Mouse (Mus musculus) telencephalon, adult 2 months (tissue): Measurements from ENCODE around the gene Adamts20.

Experiments used
- DNase-seq: peaks from one replicate; pipeline ENCODE4 v3.0.0-alpha.2; 2011; ENCODE audit warnings: low read depth, low spot score

Gene Adamts20

DNA sequence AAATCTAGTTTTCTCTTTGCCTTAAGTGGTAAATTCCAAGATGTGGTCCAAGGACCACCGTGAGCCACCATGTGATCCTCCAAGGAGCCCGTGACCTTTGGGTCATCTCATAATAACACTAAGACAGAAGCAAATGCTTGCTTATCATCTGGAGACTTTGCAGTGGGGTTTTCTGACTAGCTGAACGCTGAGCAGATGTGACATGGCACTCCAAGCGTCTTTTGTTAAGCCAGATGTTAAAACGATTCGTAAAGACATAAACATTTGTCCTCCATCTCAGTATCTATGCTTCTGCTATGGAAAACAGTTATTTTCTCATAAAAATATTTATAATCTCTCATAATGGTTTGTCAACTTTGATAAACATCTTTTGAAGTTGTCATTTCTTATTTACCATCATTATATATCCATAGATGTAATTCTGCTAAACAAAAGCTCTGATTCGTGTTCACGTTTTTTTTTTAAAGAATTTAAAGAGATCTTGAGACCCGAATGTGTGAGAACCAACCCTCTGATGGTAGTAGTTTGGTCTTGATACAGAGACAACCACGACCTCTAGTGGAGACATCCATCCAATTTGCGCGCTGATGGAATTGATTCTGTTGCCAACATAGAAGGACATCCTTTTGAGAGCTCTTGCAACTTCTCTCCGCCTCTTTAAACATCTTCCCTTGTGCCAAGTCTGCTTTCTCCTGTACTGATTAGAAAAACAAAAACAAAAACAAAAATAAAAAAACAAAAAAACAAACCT, 212.1 kb downstream of the Adamts20 start:
- no peak for DNase-seq

DNA sequence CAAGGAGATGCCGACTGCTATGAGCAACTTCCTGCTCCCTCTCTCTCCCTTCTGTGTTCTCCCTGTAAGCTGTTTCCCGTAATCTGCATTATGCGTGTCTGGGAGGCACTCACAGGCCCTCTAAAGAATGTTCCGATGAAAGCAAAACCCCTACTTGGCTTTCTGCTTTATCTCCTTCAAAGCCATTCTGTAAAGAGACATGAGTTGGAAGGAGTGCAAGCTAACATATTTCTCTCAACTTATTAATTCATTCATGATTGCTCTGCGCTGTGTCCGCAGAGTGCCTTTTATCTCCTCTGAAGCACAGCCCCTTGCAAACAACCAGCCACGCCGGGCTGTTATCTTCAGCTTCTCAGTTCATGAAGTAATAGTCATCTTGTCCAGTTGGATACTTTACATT, 215.5 kb downstream of the Adamts20 start:
- no peak for DNase-seq

DNA sequence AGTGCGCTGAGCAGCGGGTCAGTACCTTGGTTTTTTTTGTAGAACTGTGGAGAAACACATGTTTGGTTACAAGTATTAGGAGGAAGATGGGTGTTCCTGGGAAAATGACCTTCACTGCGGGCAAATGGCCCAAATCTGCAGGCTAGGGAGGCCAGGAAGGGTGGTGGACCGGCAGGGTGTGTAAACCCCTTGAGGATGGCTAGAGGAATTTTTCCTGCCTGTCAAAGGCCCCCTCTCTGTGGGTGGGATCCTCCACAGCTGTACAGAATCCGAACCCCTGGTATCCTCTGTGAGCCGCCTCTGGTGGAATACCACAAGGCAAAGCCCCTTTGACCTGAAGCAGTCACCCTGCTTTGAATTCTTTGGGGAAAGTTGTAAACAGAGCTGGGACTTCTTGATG, 216.8 kb downstream of the Adamts20 start:
- no peak for DNase-seq

DNA sequence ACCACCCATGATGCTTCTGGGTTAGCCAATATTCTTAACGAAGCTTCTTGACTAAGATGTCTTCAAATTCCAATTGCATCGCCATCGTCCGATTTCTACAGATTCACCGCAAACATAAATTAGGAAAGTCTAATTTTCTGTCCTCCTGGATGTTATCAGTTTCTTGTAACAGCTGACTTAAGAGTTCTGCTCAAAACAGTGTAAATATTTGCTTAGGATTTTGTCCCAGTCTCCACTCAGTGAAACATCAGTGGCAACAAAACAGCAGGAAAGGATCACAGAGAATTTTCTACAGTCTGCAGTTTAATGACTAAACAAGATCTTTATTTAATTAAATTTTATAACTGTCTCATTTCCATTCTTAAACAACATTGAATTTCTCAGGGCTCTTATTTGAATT, 218.5 kb downstream of the Adamts20 start:
- no peak for DNase-seq

DNA sequence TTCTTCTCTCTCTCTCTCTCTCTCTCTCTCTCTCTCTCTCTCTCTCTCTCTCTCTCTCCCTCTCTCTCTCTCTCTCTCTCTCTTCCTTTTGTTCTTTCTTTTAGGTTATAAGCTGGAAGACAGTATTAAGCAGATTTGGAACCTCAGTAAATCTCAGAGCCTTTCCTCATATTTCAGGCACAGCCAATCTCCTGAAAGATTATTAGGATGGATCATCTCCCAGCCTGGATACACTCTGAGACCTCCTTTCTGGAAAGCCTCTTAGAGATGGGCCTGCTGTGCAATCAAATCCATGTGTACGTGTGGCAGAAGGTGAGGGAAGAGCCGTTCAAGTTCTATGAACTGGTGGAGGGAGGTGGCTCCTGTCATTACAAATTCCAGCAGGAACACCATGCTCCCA, 220.9 kb downstream of the Adamts20 start:
- no peak for DNase-seq

DNA sequence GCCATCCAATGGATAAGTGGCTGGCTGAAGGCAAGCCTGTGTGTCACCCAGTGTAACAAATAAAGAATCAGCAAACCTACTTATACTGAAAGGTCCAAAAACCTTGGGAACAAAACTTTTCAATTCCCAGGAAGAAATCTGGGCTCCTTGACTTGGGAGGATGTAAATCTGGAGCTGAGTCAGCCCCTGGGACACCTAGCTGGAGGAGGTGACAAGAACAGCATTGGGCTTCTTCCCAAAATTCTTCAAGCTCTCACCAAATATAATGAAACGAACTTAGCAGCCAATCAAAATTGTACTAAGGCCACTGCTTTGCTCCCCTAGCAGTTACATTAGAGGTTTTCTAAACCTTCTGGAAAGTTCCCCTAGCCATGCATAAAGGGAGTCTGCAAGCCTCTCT, 223.1 kb downstream of the Adamts20 start:
- DNase-seq: no peak

DNA sequence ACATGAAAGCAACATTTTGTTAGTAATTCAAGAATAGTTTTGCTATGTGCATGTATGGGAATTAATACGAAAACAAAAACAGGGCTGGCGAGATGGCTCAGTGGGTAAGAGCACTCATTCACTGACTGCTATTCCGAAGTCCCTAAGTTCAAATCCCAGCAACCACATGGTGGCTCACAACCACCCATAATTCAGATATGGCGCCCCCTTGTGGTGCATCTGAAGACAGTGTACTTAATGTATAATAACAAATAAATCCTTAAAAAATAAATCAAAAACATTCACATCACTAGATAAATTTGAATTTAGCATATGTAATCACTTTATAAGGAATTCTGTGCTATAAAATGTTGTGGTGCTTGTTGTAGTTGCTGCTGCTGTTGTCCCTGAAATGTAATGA, 225.6 kb downstream of the Adamts20 start:
- DNase-seq: no peak

DNA sequence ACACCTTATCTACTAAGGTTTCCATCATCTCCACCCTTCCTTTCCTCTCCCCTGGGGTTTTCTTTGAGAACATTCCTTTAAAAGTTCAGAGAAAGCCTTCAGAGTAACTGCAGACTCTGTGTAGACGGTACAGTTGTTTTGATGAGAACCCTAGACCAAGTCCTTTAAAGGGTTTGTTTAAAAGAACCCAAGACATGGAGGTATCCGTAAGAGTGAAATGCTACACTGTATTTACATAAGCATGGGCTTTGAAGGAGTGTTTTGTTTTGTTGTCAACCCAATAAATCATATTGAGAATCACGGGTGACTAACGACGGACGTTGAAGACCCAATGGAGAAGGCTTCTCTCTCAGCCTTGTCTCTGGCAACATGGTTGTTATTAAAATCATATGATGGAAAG, 226.1 kb downstream of the Adamts20 start:
- DNase-seq: no peak

DNA sequence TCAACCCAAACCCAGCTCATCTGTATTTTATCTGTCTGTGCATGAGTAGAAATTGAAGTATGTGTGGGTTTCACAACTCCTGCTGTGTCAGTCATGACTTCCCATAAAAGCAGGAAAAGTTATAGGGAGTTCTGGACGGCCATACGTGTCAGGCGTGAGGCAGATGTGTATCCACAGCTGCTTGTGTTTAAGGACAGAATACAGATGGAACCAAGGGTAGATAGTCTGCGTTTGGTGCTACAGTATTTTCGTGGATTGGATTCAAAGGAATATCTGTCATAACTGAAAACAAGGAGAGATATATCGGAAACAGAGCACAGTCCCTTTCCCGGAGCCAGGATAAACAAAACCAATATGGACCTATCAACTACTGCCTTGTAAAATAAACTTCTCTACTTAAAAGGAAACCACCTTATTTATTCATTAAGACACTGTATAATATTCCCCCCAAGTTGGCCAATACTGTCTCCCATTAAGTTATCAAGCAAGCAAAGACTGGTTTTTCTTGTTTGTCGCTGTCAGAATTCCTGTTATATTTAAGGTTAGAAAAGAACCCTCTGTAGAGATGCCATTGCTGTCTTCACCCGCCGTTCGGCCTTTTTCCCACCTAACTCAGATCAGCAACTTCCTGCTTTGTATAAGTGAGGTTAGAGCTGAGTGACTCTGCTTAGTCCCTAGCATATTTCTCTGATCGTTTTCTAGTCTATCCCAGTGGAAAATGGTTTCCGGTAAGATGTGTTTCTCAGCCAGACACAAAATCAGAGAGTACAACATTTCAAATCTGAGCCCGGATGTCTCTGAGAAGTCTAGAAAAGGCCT, 227.0 kb downstream of the Adamts20 start:
- no peak for DNase-seq

DNA sequence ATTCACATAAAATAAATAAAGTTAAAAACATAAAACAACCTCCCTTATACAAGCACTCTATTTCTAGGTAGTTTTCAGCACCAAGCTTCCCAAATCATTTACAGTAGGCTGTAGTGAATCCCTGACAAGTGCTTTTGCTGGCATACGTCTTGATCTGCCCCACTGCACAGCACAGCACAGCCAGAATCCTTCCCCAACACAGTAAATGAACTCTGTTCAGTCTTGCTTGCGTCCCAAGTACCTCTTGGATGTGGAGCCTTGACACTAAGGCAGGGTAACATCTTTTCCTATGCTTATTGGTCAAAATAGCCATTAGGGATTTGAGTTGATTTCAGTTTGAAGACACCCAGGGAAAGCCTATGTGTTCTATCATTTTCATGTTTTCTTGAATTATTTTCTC, 228.5 kb downstream of the Adamts20 start:
- DNase-seq: no peak

DNA sequence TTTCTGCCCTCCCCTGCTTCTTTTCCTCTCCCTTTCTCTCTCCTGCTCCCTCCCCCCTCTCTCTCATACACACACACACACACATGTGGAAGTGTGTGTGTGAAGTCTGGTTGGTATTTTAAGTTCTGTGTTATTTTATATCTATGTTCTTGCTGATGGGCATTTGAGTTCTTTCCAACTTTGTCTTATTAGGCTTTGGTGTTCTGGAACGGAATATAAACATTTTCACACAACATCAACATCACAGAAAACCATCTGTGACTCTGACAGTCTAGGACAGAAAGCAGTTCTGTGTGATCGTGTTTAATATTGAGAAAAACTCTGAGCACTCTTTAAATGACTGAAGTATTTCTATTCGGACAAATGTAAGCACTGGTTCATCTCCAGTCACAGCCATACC, 229.1 kb downstream of the Adamts20 start:
- no peak for DNase-seq

DNA sequence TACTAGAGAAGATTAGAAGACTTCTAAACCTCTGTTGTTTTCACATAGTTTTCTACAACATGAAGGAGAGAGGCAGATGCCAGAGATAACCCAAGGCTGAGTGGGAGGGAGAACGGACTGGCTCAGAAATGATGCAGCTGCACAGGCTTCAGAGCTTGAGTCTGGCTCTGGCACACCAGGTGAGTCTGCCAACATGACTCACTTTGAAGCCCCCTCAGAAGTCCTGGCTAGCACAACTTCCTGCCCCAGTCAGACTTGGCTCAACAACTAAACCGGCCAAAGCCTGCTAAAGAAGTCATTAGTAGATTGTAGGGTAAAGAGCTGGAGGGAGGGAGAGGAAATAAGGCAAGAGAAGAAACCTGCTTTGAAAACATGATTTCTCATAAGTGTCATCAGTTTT, 230.0 kb downstream of the Adamts20 start:
- no peak for DNase-seq

DNA sequence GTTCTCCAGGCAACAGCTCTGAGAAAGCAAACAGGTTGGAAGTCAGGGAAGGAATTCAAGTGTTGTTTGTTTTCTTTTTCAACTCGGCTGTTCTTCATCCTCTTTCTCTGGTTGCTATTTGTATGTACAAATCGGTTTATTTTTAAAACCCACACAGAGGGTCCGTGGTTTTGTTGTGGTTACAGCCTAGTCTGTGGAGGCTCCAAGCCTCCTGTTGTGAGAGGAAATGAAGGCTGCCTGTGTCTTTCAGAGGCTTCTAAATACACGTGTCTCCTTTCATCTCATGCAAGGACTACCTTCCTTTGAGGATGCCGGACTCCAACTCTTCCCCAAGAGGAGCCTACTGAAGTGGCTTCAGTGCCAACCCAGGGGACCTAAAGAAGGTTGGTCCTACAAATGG, 234.0 kb downstream of the Adamts20 start:
- no peak for DNase-seq

DNA sequence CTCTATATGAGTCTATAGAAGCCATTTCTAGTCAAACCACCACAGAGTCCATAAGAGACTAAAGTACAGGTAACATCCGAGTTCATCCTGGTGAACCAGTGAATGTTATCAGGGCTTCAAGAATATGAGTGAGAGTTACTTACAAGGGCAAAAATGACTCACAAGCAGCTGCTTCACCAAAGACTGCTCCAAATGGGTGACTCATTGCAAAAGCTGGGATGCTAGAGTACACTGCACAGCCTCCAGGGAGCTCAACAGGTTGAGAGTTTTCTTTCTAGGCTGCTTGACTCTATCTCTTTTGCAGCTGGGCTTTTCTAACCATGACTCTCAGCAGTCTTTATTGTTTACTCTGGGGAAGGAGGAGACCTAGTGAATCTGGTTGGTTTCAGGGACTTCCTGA, 237.8 kb downstream of the Adamts20 start:
- DNase-seq: no peak

DNA sequence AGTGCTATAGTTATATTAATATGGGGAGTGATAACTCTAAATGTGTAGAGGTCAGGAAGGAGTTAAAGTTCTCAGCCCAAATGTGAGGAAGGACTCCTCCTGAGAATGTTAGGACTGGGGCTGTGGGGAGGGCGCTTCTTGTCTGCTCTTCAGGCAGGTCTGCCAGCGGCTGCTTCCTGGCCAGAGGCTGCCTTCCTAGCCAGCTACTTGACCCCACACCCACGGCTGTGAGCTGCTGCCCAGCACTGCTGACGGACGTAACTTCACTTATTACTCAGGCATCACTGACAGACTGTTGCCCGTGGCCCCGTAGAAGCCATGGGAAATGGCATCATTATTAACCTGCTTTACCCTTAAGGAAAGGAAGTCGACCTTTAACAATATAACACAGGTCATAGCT, 242.1 kb downstream of the Adamts20 start:
- no peak for DNase-seq

DNA sequence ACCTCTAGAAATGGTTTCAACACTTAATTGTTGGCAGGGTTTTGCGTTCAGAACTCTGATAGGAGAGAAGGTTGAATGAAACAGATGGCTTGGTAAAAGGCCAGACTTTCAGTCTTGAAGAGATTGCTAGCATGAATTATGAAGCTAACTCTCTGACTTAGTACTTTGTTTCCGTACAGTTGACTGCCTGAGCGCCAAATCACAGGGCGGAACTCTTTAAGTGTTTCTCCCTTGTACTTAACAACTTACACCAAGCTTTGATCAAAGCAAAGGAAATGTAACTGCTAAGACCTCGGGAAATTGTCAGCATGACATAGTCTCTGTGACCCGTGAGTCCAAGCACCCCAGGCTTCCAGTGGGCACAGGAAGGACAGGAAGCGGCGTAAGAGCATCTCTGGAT, 244.5 kb downstream of the Adamts20 start:
- no peak for DNase-seq
